ENCODE assay signal across 9 mouse cellular contexts in the genomic region with DNA sequence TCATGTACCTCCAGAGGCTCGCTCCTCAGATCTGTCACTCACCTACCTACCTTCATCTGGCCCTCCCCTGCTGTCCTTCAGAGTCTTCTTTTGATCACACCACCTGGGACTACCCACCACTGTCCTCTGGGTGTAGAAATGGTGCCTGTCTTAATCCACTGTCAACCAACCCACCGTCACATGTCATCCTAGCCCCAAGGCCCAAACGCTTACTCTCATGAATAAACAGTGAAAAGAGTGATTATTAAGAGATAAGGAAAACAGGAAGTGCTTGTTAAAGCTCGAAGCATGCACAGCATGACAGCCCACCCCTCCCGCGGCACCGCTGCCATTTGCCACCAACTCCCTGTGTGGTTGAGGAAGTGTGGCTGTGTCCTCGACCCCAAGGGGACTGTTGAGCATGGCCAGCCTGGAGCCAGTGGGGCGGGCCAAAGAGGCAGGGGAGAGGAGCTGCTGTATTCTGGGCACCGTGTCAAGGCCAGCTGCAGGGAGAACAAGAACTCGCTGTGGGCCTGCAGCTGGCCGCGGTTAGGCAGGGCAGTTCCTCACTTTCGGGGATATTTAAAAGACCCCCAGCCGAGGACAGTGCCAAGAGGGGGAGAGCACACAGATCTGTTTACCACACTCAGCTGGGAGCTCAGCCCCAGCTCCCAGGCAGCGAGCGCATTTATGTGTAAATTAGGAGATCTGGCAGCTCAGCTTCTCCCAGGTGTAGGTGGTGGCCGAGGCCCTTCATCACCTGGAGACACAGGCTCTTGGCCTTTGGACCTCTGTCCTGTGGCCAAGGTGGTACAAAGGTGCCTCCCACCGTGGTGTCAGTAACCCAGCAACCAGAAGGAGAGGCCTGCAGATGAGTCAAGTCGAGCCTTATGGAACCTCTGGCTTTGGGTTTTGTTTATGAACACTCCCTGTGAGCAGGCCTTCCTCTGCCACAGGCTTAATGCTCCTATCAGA.
DNase-seq lines count a peak whose midpoint lies in the region; ATAC-seq lines count a peak whose summit lies in the region.
"Had no signal": no experiment of that assay in that cellular context is flagged by ENCODE, and none has a peak within 500 bp of the region (broad histone marks: within the 10 kb centered on the region; RNA-seq: fewer than 3 reads in every experiment).

No protein-coding gene starts in this region.

- H3K36me3 ChIP-seq in hindbrain, embryonic 14.5 days (replicated peaks; ENCODE audit: control insufficient read depth, insufficient read depth) = no peaks in the 10 kb centered on the region

- H3K27me3 ChIP-seq in hindbrain, embryonic 14.5 days (ENCODE audit: control insufficient read depth, insufficient read depth, low read length) = no peaks in the 10 kb centered on the region

- DNase-seq in MN1 (ENCODE audit: low spot score) = peak; percentile 68
- DNase-seq in cerebellum, adult 9-11 months = peak; percentile 45
- DNase-seq in gastrocnemius, postnatal 10 days = peak; percentile 80
- peak; percentile 50 for DNase-seq in hindbrain, embryonic 14.5 days (ENCODE audit: low spot score)
- DNase-seq in layer of hippocampus, postnatal 36 days = peak; percentile 58 to 71
- peak; percentile 63 for DNase-seq in lung, postnatal 36 days
- DNase-seq in right cerebral cortex, postnatal 10 days (ENCODE audit: low spot score in 2 of 2) = peak; percentile 91 to 93
- no peak for DNase-seq in thymus, postnatal 10 days (ENCODE audit: low spot score in 2 of 2)

- H3K9me3 ChIP-seq in hindbrain, embryonic 14.5 days (ENCODE audit: control insufficient read depth, low read length) = no peaks in the 10 kb centered on the region

- no peak overlapping the region for H3K4me3 ChIP-seq in hindbrain, embryonic 14.5 days (replicated peaks; ENCODE audit: low read length)
- H3K4me3 ChIP-seq: myocyte had no signal

- H3K9ac ChIP-seq in hindbrain, embryonic 14.5 days = no peak overlapping the region

- peak; percentile 87 for ATAC-seq in hindbrain, embryonic 14.5 days (ENCODE audit: low FRiP score)

- WGBS in hindbrain, embryonic 14.5 days = 11% methylated on average over 20 of the region's 20 CpGs

- H3K27ac ChIP-seq in hindbrain, embryonic 14.5 days = 0 out of 2 replicates have a peak overlapping the region, but pooled peaks have one; percentile 20

- H3K4me2 ChIP-seq in hindbrain, embryonic 14.5 days (replicated peaks) = no peak overlapping the region

- peaks cover 11% of the 10 kb centered on the region for H3K4me1 ChIP-seq in hindbrain, embryonic 14.5 days (replicated peaks; ENCODE audit: control insufficient read depth, insufficient read depth, low read length)

Comparison
In these comparisons a context has a peak if more than half of its experiments do, and no peak if none do; other contexts are left out.
1. DNase-seq: peak in MN1 (single experiment), cerebellum, adult 9-11 months (single experiment), gastrocnemius, postnatal 10 days (single experiment), hindbrain, embryonic 14.5 days (single experiment), layer of hippocampus, postnatal 36 days (2 of 2), lung, postnatal 36 days (single experiment) and right cerebral cortex, postnatal 10 days (2 of 2); none in thymus, postnatal 10 days (0 of 2).